Mouse (Mus musculus): ENCODE measurements around the gene Serp2.

Gene Serp2

GRCm38 (mm10) chr14:76498210-76498609 is 58.5 kb downstream of the Serp2 start:
- DNase-seq (ENCODE audit: low read depth, low spot score), result no peak

DNA sequence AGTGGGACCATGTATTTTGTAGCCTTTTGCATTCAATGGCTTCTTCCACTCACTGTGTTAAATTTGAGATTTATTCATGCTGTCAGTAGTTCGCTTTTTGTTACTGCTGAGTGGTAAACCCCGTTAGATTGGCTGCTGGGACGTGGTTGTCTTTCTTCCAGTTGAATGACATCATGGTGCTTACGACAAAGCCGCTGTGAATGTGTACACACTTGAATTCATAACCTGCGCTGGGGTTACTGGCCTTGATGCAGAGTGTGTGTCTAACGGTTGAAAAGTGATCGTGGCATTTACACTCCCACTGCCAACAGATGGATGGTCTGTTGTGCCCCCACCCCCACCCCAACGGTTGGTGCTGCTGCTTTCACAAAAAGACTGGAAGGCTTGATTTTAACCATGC is 59.5 kb downstream of the Serp2 start:
- no peak for DNase-seq (ENCODE audit: low read depth, low spot score)

DNA sequence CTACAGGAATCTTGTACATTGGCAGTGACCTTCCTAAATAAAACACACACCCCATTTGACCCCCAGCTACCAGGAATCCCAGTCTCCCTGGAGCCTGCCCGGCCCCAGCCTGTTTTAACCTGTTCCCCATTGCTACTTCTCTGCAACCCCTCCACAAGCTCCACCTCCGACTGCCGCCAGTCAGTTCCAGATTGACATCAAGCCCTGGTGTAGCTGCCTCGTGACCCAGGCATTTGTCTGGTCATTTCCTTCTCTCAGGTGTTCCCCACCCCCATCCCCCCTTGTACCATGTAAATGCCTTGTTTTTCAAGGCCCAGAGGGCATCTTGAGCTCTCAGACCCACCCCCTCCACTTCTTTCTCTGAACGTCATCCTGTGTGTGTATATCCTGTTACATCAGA is 61.7 kb downstream of the Serp2 start:
- DNase-seq (ENCODE audit: low read depth, low spot score), result peak; percentile 92

DNA sequence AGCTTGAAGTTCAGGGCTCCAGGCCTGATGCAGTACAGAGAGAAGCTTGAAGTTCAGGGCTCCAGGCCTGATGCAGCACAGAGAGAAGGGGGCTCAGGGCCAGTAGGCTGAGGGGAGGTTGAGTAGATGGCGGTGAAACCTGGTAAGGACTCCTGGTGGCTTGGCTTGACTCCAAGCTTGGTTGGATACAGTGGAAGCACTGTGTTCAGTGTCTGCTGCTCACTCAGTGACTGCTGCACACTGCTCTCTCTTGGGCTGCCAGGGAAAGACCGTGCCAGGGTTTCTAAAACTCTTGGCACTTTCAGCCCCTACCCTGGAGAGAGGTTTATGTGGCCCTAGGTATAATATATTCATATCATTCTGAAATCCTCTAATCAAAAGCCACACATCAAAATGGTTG is 67.6 kb downstream of the Serp2 start:
- DNase-seq (ENCODE audit: low read depth, low spot score), result no peak

DNA sequence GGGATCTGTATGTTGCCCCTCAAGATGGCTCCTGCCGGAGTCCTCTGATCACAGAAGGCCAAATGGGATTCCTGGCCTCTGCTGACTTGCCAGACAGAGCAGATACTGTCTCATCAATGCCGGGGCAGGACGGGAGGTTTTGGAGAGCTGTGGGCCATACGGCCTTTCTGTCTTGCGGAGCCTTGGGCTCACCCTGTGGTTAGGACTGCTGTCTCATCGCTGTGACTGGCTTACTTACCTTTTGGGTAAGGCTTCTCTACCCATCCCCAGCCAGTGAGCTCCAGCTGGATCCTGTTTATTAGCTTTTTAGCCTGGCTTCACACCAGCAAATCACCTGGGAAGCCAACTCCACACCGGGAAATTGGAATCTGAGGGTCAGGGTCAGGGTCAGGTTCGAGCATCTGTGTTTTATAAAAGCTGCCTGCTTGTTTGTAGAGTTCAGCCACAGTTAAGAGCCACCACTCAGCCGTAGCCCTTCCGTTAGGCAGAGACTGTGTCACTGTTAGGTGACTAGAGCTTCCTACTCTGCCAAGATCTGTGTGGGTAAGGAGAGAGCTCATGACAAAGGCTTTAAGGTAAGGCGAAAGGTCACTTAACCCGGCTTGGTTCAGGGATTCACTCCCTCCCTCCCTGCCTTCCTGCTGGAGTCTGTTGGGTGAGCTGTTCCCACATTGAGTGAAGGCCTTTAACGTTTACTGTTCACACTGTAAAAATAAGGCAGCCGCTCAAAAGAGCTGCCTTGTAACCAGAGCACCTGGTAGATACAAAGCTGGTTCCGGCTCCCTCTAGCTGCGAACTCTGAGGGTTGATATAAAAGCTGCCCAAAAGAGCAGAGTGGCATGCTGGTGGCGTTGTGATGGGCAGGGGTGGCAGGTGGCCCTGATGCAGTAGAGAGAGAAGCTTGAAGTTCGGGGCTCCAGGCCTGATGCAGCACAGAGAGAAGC is 68.3 kb downstream of the Serp2 start:
- no peak for DNase-seq (ENCODE audit: low read depth, low spot score)

- DNase-seq (ENCODE audit: low read depth, low spot score), result no peak
These were observed 69.1 kb downstream of the Serp2 start for GRCm38 (mm10) chr14:76487609-76488008.

DNA sequence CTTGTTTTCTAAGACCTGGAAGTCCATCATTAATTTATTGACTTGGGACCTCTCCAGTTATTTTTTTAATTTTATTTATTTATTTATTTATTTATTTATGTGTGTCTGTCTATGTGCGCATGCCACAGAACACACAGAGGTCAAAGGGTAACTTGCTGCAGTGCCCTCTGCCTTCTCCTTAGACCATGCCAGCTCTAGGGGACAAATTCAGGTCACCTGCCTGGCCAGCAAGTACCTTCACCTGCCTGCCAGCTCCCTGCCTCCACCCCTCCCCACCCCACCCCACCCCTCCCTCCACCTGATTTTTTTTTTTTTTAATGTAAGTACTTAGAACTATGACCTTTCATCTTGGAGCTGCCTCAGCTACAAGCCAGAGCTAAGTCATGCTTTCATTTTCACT is 73.0 kb downstream of the Serp2 start:
- no peak for DNase-seq (ENCODE audit: low read depth, low spot score)
